Mouse (Mus musculus): Measurements from ENCODE around the gene B3galt5.

GRCm38 (mm10) chr16:96303356-96303755, 67.8 kb downstream of the B3galt5 start:
- TF ChIP-seq POLR2A (IDR thresholded peaks at IDR 0.05; ENCODE audit: borderline replicate concordance, insufficient read depth, low read length), result no peak
- no peak for TF ChIP-seq CTCF (IDR thresholded peaks at IDR 0.05; ENCODE audit: borderline replicate concordance, insufficient read depth, low read depth, low read length)
